Mouse (Mus musculus): ENCODE measurements at regions not wholly inside any gene's neighbourhood (a gene's known extent, or its start where the extent isn't known, plus 50 kb on each side); places are given as distances from the start of the nearest gene placed in this dataset.

DNA sequence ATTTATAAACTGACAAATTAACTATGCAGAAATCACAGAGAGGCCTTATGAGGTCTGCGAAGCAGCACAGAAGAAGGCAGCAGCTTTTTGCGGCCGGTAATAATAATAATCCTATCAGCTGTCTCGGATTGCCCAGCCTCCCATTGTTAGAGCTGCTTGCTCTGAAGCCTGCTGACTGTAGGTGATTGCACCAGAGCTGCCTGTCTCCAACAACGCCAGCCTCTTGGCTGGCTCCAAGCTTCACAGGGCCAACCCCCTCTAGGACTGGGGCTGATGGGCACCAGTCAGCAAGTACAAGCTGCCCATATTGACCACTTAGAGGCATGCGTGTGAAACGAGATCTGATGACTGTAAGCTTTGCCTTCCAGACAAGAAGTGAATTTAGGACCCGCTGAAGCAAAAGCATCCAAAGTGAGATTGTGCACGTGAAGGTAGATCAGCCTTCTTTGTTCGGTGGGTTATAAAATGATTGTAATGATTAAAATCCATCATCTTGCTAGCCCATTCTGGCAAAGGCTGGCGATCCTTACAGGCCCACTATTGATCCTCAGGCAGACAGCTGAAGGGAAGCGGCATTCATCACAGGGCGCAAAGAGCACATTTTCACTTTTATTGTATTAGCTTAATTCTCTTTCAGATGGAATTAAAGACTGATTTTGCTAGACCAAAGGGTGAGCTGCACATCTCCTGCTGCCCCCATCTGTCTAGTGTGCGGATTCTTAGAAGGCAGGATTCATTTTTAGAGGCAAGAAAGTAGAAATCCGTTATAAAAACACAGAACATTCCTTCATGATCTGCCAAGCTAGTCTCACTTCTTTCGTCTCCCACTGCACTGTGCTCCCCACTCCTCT, 503.2 kb upstream of the Smim15 start:
- no peak for ATAC-seq (ENCODE audit: insufficient read depth, low FRiP score)
- Histone ChIP-seq H3K27ac (ENCODE audit: low read length) (no peak overlapping the region), H3K9me3 (replicated peaks; ENCODE audit: control insufficient read depth, low read length) (no peaks in the 10 kb centered on the region; the same call in 1 of the 2 replicates), H3K4me1 (ENCODE audit: control insufficient read depth, insufficient read depth, low read length) (no peaks in the 10 kb centered on the region), H3K4me2 (ENCODE audit: low read depth, low read length) (no peak overlapping the region), H3K36me3 (ENCODE audit: control insufficient read depth, insufficient read depth, low read length) (no peaks in the 10 kb centered on the region), H3K4me3 (replicated peaks; ENCODE audit: low read length) (no peak overlapping the region), H3K27me3 (ENCODE audit: control insufficient read depth, insufficient read depth, low read length) (no peaks in the 10 kb centered on the region), H3K9ac (ENCODE audit: low read length) (no peak overlapping the region)
- WGBS: 62% methylated on average over 16 of the region's 16 CpGs

DNA sequence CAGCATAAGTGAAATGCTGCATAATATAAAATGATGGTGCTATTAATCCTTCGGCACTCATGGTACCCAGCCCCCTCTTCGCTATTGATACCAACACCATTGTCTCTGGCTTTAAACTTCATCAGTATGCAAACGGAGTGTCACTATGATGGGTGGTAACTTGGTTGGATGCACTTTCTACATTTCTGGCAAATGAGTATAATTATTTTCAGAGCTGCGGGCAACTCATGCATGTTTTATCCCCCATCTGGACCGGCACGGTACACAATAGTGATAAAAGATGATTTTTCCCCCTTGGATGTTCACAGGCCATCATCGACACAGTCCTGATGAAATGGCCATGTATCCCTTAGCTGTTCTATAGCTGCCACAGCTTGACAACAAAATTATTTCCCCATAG, 503.9 kb upstream of the Smim15 start:
- no peaks in the 10 kb centered on the region for H3K36me3 ChIP-seq (ENCODE audit: control insufficient read depth, insufficient read depth, low read length)
- no peak overlapping the region for H3K4me2 ChIP-seq (ENCODE audit: low read depth, low read length)
- H3K27ac ChIP-seq (ENCODE audit: low read length): no peak overlapping the region
- H3K9me3 ChIP-seq (replicated peaks; ENCODE audit: control insufficient read depth, low read length): no peaks in the 10 kb centered on the region; the same call in 1 of the 2 replicates
- H3K27me3 ChIP-seq (ENCODE audit: control insufficient read depth, insufficient read depth, low read length): no peaks in the 10 kb centered on the region
- WGBS: 90% methylated on average over 7 of the region's 7 CpGs
- H3K9ac ChIP-seq (ENCODE audit: low read length): no peak overlapping the region
- no peak overlapping the region for H3K4me3 ChIP-seq (replicated peaks; ENCODE audit: low read length)
- ATAC-seq (ENCODE audit: insufficient read depth, low FRiP score): no peak
- no peaks in the 10 kb centered on the region for H3K4me1 ChIP-seq (ENCODE audit: control insufficient read depth, insufficient read depth, low read length)

DNA sequence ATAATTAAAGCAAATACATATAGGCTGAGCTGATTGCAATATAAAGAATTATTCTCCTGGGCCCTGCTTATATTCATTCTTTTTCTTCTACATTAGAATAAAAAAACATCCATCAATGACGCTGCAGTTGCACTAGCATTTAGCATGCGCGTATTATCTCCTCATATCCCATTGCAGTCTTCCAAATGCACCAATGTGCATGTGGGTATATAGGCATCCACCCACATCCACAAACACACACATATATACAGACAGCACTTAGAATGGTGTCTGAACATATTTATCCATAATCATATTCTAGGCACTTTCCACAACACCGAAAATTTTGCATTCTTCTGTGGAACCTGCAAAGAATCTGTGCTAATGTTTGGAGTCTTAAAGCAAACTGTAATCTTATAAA, 504.4 kb upstream of the Smim15 start:
- Histone ChIP-seq H3K9ac (ENCODE audit: low read length) (no peak overlapping the region), H3K9me3 (replicated peaks; ENCODE audit: control insufficient read depth, low read length) (no peaks in the 10 kb centered on the region; the same call in 1 of the 2 replicates), H3K36me3 (ENCODE audit: control insufficient read depth, insufficient read depth, low read length) (no peaks in the 10 kb centered on the region), H3K27ac (ENCODE audit: low read length) (no peak overlapping the region), H3K4me3 (replicated peaks; ENCODE audit: low read length) (no peak overlapping the region), H3K4me1 (ENCODE audit: control insufficient read depth, insufficient read depth, low read length) (no peaks in the 10 kb centered on the region), H3K4me2 (ENCODE audit: low read depth, low read length) (no peak overlapping the region), H3K27me3 (ENCODE audit: control insufficient read depth, insufficient read depth, low read length) (no peaks in the 10 kb centered on the region)
- ATAC-seq (ENCODE audit: insufficient read depth, low FRiP score): no peak
- WGBS: 86% methylated on average over 4 of the region's 4 CpGs

DNA sequence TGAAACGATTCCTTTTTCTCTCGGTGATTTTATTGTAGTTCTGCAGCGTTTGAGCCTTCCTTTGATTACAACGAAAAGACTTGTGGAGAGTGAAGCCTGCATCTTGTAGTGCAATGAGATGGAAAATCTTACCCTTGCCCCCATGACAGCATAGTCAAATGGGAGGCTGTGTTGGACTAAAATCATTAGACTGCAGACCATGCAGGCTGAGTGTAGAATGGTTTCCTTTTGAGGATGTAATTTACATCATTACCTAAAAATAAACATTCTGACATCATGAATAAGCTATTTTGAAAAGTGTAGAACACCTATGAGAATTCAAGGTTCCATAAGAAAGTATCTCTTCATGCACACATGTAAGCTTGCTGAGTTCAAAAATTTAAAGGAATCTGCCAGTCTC, 504.9 kb upstream of the Smim15 start:
- no peak for ATAC-seq (ENCODE audit: insufficient read depth, low FRiP score)
- no peak overlapping the region for H3K4me3 ChIP-seq (replicated peaks; ENCODE audit: low read length)
- no peak overlapping the region for H3K9ac ChIP-seq (ENCODE audit: low read length)
- no peak overlapping the region for H3K27ac ChIP-seq (ENCODE audit: low read length)
- H3K4me1 ChIP-seq (ENCODE audit: control insufficient read depth, insufficient read depth, low read length): no peaks in the 10 kb centered on the region
- H3K27me3 ChIP-seq (ENCODE audit: control insufficient read depth, insufficient read depth, low read length): no peaks in the 10 kb centered on the region
- no peaks in the 10 kb centered on the region; the same call in 1 of the 2 replicates for H3K9me3 ChIP-seq (replicated peaks; ENCODE audit: control insufficient read depth, low read length)
- H3K4me2 ChIP-seq (ENCODE audit: low read depth, low read length): no peak overlapping the region
- 88% methylated on average over 4 of the region's 4 CpGs for WGBS
- no peaks in the 10 kb centered on the region for H3K36me3 ChIP-seq (ENCODE audit: control insufficient read depth, insufficient read depth, low read length)

DNA sequence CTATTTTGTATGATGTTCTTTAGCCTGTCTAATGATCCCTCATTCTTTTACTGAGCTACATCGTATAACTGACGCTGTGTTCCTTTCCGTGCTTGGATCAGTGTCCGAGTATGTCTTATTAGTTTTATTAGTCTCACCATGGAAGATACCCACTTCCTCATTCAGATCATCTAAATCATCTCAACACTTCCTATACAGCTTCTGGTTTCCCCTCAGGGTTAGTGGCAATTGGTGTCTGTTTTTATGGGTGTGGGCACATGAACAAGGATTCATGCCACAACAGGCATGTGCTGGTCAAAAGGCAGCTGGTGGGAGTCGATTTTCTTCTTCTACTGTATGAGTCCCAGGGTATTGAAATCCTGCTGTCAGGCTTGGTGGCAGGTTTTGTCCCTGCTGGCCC, 509.0 kb upstream of the Smim15 start:
- no peak overlapping the region for H3K27ac ChIP-seq (ENCODE audit: low read length)
- H3K9ac ChIP-seq (ENCODE audit: low read length): no peak overlapping the region
- no peaks in the 10 kb centered on the region for H3K4me1 ChIP-seq (ENCODE audit: control insufficient read depth, insufficient read depth, low read length)
- no peak overlapping the region for H3K4me3 ChIP-seq (replicated peaks; ENCODE audit: low read length)
- H3K36me3 ChIP-seq (ENCODE audit: control insufficient read depth, insufficient read depth, low read length): no peaks in the 10 kb centered on the region
- no peak for ATAC-seq (ENCODE audit: insufficient read depth, low FRiP score)
- 85% methylated on average over 5 of the region's 5 CpGs for WGBS
- H3K27me3 ChIP-seq (ENCODE audit: control insufficient read depth, insufficient read depth, low read length): no peaks in the 10 kb centered on the region
- no peaks in the 10 kb centered on the region for H3K9me3 ChIP-seq (replicated peaks; ENCODE audit: control insufficient read depth, low read length)
- no peak overlapping the region for H3K4me2 ChIP-seq (ENCODE audit: low read depth, low read length)

DNA sequence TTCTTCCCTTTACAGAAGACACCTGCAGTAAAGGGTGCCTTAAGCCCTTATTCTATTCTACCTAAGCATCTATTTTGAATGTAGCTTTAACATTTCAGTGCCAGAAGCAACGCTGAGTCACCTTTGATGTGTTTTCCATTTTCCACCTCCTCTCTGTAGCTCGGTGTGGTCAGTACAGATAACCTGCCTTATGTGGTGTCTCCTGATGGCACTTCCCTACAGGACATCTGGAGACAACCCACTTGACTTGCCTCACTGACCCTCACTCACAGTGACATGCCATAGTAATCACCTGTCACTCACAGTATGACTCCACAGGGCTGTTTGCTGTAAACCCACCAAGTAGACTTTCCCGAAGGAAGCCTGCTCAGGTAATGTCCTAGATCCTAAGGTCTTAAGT, 510.9 kb upstream of the Smim15 start:
- no peak overlapping the region for H3K9ac ChIP-seq (ENCODE audit: low read length)
- H3K4me1 ChIP-seq (ENCODE audit: control insufficient read depth, insufficient read depth, low read length): peaks cover 4% of the 10 kb centered on the region; the same call in 1 of the 2 replicates
- H3K4me2 ChIP-seq (ENCODE audit: low read depth, low read length): no peak overlapping the region
- no peak overlapping the region for H3K27ac ChIP-seq (ENCODE audit: low read length)
- H3K27me3 ChIP-seq (ENCODE audit: control insufficient read depth, insufficient read depth, low read length): no peaks in the 10 kb centered on the region
- no peaks in the 10 kb centered on the region for H3K36me3 ChIP-seq (ENCODE audit: control insufficient read depth, insufficient read depth, low read length)
- no peaks in the 10 kb centered on the region for H3K9me3 ChIP-seq (replicated peaks; ENCODE audit: control insufficient read depth, low read length)
- no peak overlapping the region for H3K4me3 ChIP-seq (replicated peaks; ENCODE audit: low read length)
- WGBS: 83% methylated on average over 3 of the region's 3 CpGs
- ATAC-seq (ENCODE audit: insufficient read depth, low FRiP score): no peak

DNA sequence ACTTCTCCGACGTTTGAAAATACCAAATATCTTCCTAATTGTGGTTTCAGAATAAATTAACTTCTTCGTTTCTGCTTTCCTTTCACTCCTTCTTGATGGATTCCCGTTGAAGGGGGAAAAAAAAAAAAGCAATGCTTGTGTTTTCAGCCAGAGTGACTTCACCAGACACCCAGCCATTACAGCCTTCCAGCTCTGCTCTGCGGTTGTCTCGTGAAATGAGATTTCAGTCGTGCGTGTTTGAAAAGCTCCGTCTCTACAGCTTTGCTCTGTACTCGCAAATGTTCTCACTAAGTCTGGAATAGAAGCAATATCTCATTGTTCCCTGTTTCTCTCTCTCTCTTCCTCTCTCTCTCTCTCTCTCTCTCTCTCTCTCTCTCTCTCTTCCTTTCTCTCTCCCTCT, 509.6 kb upstream of the Kif2a start:
- no peaks in the 10 kb centered on the region for H3K36me3 ChIP-seq (ENCODE audit: control insufficient read depth, insufficient read depth, low read length)
- no peaks in the 10 kb centered on the region for H3K27me3 ChIP-seq (ENCODE audit: control insufficient read depth, insufficient read depth, low read length)
- H3K9ac ChIP-seq (ENCODE audit: low read length): no peak overlapping the region
- H3K9me3 ChIP-seq (replicated peaks; ENCODE audit: control insufficient read depth, low read length): no peaks in the 10 kb centered on the region
- 49% methylated on average over 10 of the region's 10 CpGs for WGBS
- H3K27ac ChIP-seq (ENCODE audit: low read length): no peak overlapping the region
- H3K4me3 ChIP-seq (replicated peaks; ENCODE audit: low read length): no peak overlapping the region
- no peak for ATAC-seq (ENCODE audit: insufficient read depth, low FRiP score)
- H3K4me2 ChIP-seq (ENCODE audit: low read depth, low read length): no peak overlapping the region; the same call in 1 of the 2 replicates
- peaks cover 4% of the 10 kb centered on the region; the same call in 1 of the 2 replicates for H3K4me1 ChIP-seq (ENCODE audit: control insufficient read depth, insufficient read depth, low read length)

DNA sequence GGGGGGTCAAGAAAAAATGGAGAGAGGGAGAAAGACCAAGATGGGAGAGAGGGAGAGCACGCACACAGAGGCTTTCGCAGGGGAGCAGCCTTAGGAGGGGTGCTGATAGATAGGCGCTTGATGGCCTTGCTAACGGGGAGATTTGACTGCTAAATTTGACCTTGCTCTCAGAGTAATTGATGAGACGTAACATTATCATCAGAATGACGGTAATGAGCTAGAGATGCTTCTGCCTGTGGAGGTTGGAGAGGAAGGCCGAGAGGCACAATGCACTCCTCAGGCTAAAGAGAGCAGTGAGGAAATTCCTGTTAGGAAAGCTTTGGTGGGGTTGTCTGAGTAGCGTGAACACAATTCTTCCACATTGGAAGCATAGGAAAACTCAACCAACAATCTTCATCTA, 509.1 kb upstream of the Kif2a start:
- WGBS: 32% methylated on average over 8 of the region's 8 CpGs
- Histone ChIP-seq H3K9ac (ENCODE audit: low read length) (no peak overlapping the region), H3K4me1 (ENCODE audit: control insufficient read depth, insufficient read depth, low read length) (peaks cover 4% of the 10 kb centered on the region; the same call in 1 of the 2 replicates), H3K27me3 (ENCODE audit: control insufficient read depth, insufficient read depth, low read length) (no peaks in the 10 kb centered on the region), H3K4me2 (ENCODE audit: low read depth, low read length) (no peak overlapping the region; the same call in 1 of the 2 replicates), H3K27ac (ENCODE audit: low read length) (peak overlapping the region; percentile 56; the same call in 1 of the 2 replicates), H3K4me3 (replicated peaks; ENCODE audit: low read length) (no peak overlapping the region), H3K36me3 (ENCODE audit: control insufficient read depth, insufficient read depth, low read length) (no peaks in the 10 kb centered on the region), H3K9me3 (replicated peaks; ENCODE audit: control insufficient read depth, low read length) (no peaks in the 10 kb centered on the region)
- no peak for ATAC-seq (ENCODE audit: insufficient read depth, low FRiP score)

DNA sequence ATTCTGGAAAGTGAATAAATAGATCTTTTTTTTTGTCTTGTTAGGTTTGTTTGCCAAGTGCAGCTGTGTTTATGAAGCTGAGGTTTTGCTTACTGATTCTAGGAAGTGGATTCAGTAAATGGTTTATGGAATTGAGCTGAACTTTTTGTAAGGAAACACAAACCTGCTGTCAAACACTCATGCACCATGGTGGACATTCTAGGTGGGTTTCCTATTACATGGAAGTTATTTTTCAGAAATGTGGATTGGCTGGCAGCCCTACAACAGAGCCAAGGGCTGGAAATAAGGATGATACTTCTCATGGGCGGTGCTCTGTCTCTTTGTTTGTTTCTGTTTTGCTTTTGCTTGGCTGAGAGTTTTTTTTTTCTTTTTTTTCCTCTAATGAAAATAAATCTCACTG, 508.5 kb upstream of the Kif2a start:
- Histone ChIP-seq H3K4me1 (ENCODE audit: control insufficient read depth, insufficient read depth, low read length) (peaks cover 4% of the 10 kb centered on the region; the same call in 1 of the 2 replicates), H3K27me3 (ENCODE audit: control insufficient read depth, insufficient read depth, low read length) (no peaks in the 10 kb centered on the region), H3K9me3 (replicated peaks; ENCODE audit: control insufficient read depth, low read length) (no peaks in the 10 kb centered on the region), H3K4me2 (ENCODE audit: low read depth, low read length) (no peak overlapping the region), H3K4me3 (replicated peaks; ENCODE audit: low read length) (no peak overlapping the region), H3K27ac (ENCODE audit: low read length) (no peak overlapping the region), H3K36me3 (ENCODE audit: control insufficient read depth, insufficient read depth, low read length) (no peaks in the 10 kb centered on the region), H3K9ac (ENCODE audit: low read length) (no peak overlapping the region)
- WGBS: 62% methylated on average over 1 of the region's 1 CpGs
- ATAC-seq (ENCODE audit: insufficient read depth, low FRiP score): no peak
